Mouse (Mus musculus): ENCODE results near the gene Tiam2.

DNA sequence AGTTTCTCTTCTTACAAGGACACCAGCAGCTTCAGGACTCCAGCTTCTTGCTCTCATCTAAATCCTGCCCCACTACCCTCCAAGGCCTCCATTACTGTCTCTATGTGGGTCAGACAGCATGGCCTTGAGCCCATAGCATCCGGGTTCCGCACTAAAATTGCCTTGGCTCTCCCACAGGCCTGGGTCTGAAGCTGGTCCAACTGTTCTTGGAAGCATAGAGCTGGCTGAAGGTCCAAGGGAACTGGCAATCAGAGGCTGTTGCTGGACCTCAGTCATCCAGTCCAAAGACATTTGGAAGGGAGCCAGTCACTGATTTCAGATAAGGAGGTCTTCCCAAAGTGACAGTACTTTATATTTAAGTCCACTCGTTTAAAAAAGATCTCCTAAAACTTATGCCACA, 89.2 kb downstream of the Tiam2 start:
- TF ChIP-seq POLR2A (IDR thresholded peaks at IDR 0.05; ENCODE audit: borderline replicate concordance, control insufficient read depth, low read depth, low read length) (no peak), CTCF (IDR thresholded peaks at IDR 0.05; ENCODE audit: control insufficient read depth, insufficient read depth, low read length) (no peak)

All from bone marrow, adult 2 months (tissue).